Mouse (Mus musculus): ENCODE results near the gene Myf5. TPM values are rescaled to one million over a fixed set of nuclear protein-coding genes. Genes with fewer than 3 reads are reported as not detected.

Gene Myf5
- polyA plus RNA-seq, 1 experiment = not detected

DNA sequence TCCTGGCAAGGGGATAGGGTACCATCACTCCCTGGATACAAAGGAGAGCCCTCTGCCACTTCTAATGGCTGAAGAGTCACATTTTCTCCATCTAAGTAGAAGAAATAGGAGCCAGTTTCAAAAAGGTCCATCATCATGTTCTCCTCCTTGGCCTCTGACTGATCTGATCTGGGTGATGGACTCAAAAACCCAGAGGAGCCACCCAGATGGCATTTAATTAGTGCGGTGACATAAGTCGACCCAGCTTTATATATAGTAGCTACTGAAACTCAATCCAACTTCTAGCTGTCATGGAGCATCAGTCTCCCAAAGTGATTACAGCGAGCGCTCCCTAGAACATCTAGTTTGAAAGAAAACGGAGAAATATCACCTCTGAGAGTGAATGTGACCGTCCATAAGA lies 8.6 kb upstream of the Myf5 start, which contains the start of gene Myf6:
Gene Myf6 (minus strand): TSS at position 170 of the 400 bp plus-strand sequence.
- no peaks in the 10 kb centered on the region for H3K4me1 ChIP-seq (ENCODE audit: control insufficient read depth, insufficient read depth, low read length)
- no peak for TF ChIP-seq CTCF (IDR thresholded peaks at IDR 0.05; ENCODE audit: borderline replicate concordance, insufficient read depth, low read length)
- TF ChIP-seq POLR2A (IDR thresholded peaks at IDR 0.05; ENCODE audit: low read depth, low read length) = no peak
- no peak within 1 kb of the TSS for H3K27ac ChIP-seq (ENCODE audit: insufficient read depth, low read length)
- H3K4me3 ChIP-seq (ENCODE audit: insufficient read depth, low read length) = no peak within 1 kb of the TSS

DNA sequence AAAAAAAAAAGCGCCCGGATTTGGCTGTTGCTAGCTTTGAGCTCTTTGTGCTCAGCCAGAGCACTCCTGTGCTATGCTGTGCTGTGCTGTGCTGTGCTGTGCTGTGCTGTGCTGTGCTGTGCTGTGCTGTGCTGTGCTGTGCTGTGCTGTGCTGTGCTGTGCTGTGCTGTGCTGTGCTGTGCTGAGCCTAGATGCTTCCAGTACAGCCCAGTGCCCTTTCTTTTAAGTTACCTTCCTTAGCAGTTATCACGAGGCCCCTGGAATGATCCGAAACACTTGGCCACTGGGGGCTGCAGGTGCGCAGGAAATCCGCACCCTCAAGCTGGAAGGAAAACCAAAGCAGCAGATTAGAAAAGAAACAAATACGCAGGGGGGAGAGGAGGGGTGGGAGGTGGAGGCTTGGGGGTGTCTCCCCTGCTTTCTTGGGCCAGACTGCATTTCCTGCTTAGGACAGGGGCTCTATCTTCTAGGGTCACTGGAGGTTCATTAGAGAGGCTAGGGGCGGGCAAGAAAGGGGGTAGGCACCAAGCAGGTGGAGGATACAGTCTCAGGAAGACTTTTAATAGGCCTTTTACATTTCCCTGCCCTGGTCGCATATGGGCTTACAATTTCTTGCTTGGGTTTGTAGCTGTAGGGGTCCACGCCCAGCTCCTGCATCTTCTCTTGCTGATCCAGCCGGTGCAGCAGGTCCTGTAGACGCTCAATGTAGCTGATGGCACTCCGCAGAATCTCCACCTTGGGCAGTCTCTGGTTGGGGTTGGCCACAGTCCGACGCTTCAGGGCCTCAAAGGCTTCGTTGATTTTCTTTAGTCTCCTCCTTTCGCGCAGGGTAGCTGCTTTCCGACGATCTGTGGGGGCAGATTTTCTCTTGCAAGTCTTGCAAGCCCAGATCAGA lies 7.9 kb upstream of the Myf5 start:
- Histone ChIP-seq H3K4me1 (ENCODE audit: control insufficient read depth, insufficient read depth, low read length) (no peaks in the 10 kb centered on the region), H3K4me3 (ENCODE audit: insufficient read depth, low read length) (no peak overlapping the region), H3K27ac (ENCODE audit: insufficient read depth, low read length) (no peak overlapping the region)
- TF ChIP-seq CTCF (IDR thresholded peaks at IDR 0.05; ENCODE audit: borderline replicate concordance, insufficient read depth, low read length) (no peak), POLR2A (IDR thresholded peaks at IDR 0.05; ENCODE audit: low read depth, low read length) (no peak)

DNA sequence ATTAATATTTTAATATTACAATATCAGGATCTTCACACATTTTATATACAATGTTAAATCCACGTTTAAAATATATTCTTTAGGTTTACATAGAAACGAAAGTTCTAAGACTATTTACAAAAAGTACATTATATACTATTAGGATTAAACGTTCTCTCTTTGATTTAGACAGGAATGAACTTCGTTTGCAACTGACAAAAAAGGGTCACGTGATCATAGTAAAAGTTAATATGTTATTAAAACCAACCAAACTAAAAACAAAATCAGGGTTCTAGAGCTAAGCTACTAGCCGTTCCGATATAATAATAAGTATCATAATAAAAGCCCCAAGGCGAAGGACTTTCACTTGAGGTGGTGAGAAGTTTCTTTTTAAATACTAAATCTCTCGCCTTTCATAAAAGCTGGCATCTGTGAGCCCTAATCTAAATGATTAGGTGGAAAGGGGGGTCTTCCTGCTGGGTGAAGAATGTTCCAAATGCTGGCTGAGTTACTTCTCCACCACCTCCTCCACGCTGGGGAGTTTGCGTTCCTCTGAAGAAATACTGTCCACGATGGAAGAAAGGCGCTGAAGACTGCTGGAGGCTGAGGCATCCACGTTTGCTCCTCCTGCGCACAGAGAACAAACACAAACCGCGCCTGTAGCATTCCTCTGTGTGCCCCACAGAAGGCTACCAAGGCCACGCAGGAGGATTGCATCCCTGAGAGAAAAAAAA lies 7.1 kb upstream of the Myf5 start:
- Histone ChIP-seq H3K27ac (ENCODE audit: insufficient read depth, low read length) (no peak overlapping the region), H3K4me3 (ENCODE audit: insufficient read depth, low read length) (no peak overlapping the region), H3K4me1 (ENCODE audit: control insufficient read depth, insufficient read depth, low read length) (no peaks in the 10 kb centered on the region)
- TF ChIP-seq POLR2A (IDR thresholded peaks at IDR 0.05; ENCODE audit: low read depth, low read length) (no peak), CTCF (IDR thresholded peaks at IDR 0.05; ENCODE audit: borderline replicate concordance, insufficient read depth, low read length) (no peak)

DNA sequence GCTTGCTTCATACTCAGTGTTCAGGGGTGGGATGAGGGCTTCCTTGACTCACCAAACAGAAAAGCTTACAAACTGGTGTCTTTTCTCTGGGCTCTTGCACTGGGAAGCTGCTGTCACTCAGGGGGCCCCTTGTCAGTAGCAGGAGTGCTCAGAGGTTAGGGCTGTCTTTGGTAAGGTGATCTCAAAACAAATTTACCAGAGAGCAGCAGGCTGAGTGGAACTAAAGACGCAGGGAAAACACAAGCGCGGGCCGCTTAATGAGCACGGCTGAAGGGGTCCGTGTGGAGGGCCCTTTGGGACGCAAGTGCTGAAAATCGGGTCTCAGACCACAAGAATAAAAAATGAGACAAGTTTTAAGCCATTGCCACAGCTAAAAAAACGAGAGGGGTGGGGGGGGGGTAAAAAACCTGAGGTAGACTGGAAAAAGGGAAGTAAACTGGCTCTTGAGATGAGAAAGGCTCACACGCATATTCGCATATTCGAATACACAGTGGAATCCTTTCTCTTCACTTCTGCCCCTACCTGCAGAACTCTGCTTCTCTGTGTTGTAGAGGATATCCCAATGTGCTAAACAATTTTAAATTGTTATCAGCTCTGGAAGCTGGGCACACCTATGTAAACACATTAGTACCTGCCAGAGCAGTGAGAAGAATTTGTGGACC lies 2.9 kb upstream of the Myf5 start:
- H3K4me3 ChIP-seq (ENCODE audit: insufficient read depth, low read length) = no peak overlapping the region
- no peak overlapping the region for H3K27ac ChIP-seq (ENCODE audit: insufficient read depth, low read length)
- no peaks in the 10 kb centered on the region for H3K4me1 ChIP-seq (ENCODE audit: control insufficient read depth, insufficient read depth, low read length)
- TF ChIP-seq CTCF (IDR thresholded peaks at IDR 0.05; ENCODE audit: borderline replicate concordance, insufficient read depth, low read length) (no peak), POLR2A (IDR thresholded peaks at IDR 0.05; ENCODE audit: low read depth, low read length) (no peak)

DNA sequence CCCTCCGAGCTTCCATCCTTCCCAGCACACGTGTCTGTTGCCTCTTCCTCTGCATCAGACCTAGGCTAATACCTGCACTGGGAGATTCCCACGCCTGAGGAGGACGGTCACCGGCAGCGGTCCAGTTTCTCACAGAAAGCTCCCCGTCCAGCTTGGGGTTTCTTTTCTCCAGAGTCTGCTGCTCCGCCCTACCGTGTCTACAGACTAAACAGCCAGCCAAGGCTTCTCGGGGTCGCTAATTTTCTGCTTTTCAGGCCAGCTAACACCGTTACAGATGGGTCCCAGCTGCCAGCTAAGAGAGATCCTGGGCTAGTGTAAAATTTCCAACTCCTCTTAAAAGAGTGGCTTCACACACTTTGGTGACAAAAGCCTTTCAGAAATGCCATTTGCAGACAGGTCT lies 836 bp upstream of the Myf5 start:
- Histone ChIP-seq H3K4me1 (ENCODE audit: control insufficient read depth, insufficient read depth, low read length) (no peaks in the 10 kb centered on the region), H3K27ac (ENCODE audit: insufficient read depth, low read length) (no peak overlapping the region)
- TF ChIP-seq CTCF (IDR thresholded peaks at IDR 0.05; ENCODE audit: borderline replicate concordance, insufficient read depth, low read length) = no peak
- TF ChIP-seq POLR2A (IDR thresholded peaks at IDR 0.05; ENCODE audit: low read depth, low read length) = no peak

DNA sequence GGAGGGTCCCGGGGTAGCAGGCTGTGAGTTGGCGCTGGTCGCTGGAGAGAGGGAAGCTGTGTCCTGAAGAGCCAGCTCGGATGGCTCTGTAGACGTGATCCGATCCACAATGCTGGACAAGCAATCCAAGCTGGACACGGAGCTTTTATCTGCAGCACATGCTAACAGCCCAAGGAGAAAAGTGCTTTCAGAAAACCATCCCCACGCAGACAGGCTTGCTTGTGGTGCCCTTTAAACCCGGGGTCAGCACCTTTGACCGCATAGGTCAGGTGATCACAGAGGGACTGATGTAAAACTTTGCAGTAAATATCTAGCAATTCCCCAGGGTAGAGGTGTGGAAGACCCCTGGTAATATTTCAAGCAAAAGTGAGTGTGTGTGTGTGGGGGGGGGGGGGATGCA lies 1.9 kb downstream of the Myf5 start:
- no peak for TF ChIP-seq POLR2A (IDR thresholded peaks at IDR 0.05; ENCODE audit: low read depth, low read length)
- TF ChIP-seq CTCF (IDR thresholded peaks at IDR 0.05; ENCODE audit: borderline replicate concordance, insufficient read depth, low read length) = no peak
- Histone ChIP-seq H3K4me3 (ENCODE audit: insufficient read depth, low read length) (no peak overlapping the region), H3K27ac (ENCODE audit: insufficient read depth, low read length) (no peak overlapping the region), H3K4me1 (ENCODE audit: control insufficient read depth, insufficient read depth, low read length) (no peaks in the 10 kb centered on the region)

More for the DNA sequence above, 836 bp upstream of the Myf5 start:
- H3K4me3 ChIP-seq (ENCODE audit: insufficient read depth, low read length) = no peak overlapping the region

DNA sequence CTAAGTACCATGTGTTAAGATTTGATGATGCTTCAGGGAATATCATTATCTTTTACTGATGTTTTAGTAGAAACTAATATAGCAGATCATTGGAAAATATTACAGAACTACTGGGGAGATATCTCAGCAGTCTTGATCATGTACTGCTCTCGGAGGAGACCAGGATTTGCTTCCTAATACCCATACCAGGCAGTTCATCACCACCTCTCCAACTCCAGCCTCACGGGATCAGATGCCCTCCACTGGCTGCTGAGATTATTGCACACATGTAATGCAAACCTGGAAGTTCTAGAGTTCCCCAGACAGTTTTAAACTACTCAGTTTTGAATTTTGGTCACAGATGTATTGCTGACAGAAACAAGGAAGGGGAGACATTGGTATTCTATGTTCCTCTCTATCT lies 12.4 kb downstream of the Myf5 start:
- Histone ChIP-seq H3K27ac (ENCODE audit: insufficient read depth, low read length) (no peak overlapping the region), H3K4me3 (ENCODE audit: insufficient read depth, low read length) (no peak overlapping the region), H3K4me1 (ENCODE audit: control insufficient read depth, insufficient read depth, low read length) (no peaks in the 10 kb centered on the region)
- TF ChIP-seq CTCF (IDR thresholded peaks at IDR 0.05; ENCODE audit: borderline replicate concordance, insufficient read depth, low read length) (no peak), POLR2A (IDR thresholded peaks at IDR 0.05; ENCODE audit: low read depth, low read length) (no peak)

DNA sequence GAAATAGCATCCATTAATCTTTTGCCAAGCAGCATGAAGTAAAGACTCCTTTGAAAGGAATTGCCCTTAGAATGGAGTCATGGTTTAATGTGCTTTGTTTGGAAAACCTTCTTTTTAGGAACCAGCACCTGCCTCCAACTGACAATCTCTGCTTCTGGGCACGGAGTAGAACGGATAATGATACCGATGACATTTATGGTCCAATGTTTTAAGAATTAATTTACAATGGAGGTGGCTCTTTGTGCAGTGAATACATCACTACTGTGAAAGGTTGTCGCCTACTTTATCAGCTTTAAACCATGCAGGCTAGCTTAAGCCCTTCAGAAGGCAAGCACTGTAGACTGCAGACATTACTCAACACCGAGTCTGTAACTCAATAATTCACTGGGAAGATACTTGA lies 14.2 kb downstream of the Myf5 start:
- Histone ChIP-seq H3K27ac (ENCODE audit: insufficient read depth, low read length) (no peak overlapping the region), H3K4me1 (ENCODE audit: control insufficient read depth, insufficient read depth, low read length) (no peaks in the 10 kb centered on the region), H3K4me3 (ENCODE audit: insufficient read depth, low read length) (no peak overlapping the region)
- no peak for TF ChIP-seq CTCF (IDR thresholded peaks at IDR 0.05; ENCODE audit: borderline replicate concordance, insufficient read depth, low read length)
- TF ChIP-seq POLR2A (IDR thresholded peaks at IDR 0.05; ENCODE audit: low read depth, low read length) = no peak

DNA sequence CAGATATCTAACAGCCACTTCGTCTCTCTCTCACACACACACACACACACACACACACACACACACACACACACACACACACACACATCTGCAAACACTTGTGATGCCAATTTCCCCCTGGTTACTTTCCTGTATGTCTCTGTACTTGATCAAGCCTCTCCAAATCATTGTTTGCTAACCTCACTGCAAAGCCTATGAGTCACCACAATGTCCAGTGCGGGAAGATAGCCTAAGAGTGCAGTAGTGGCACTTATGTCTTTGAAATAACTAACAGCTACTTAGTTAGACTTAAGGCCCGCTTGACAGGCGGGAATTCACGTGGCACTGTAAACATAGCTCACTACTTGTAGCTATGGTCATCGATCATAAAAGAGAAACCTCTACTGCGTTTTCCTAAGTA lies 18.1 kb downstream of the Myf5 start:
- no peak for TF ChIP-seq POLR2A (IDR thresholded peaks at IDR 0.05; ENCODE audit: low read depth, low read length)
- TF ChIP-seq CTCF (IDR thresholded peaks at IDR 0.05; ENCODE audit: borderline replicate concordance, insufficient read depth, low read length) = no peak
- Histone ChIP-seq H3K4me3 (ENCODE audit: insufficient read depth, low read length) (no peak overlapping the region), H3K27ac (ENCODE audit: insufficient read depth, low read length) (no peak overlapping the region), H3K4me1 (ENCODE audit: control insufficient read depth, insufficient read depth, low read length) (no peaks in the 10 kb centered on the region)

Data from embryonic fibroblast, embryonic 13.5 days (primary cell).